Mouse (Mus musculus): ENCODE measurements at regions not wholly inside any gene's neighbourhood (a gene's known extent, or its start where the extent isn't known, plus 50 kb on each side); places are given as distances from the start of the nearest gene placed in this dataset.
A peak's percentile ranks its signal among the peaks of the same experiment; 100 is the strongest.

DNA sequence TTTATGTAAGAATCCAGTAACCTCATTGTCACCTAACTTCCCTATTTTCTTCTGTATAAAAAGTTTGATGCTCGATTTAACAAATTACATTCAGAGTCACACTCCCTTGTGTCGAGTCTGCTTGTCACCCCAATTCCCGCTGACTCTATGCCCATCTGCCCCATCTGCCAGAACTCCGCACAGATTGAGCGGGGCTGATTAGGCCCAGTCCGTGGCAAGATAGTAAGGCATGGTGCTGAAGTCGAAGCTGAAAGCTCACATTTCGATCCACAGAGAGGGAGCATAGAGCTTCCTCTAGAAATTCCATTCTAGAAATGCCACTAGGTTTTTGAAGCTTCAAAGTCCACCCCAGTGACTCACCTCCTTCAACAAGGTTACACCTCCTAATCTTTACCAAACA is 210.7 kb upstream of the Akirin2 start:
- no peak overlapping the region for H3K4me2 ChIP-seq (replicated peaks; ENCODE audit: low read depth, low read length)
- TF ChIP-seq CTCF (IDR thresholded peaks at IDR 0.05) (no peak), EP300 (IDR thresholded peaks at IDR 0.05) (no peak)
- H3K9ac ChIP-seq (replicated peaks; ENCODE audit: low read depth), result no peak overlapping the region
- no peaks in the 10 kb centered on the region for H3K36me3 ChIP-seq (ENCODE audit: insufficient read depth, low read length)
- no peaks in the 10 kb centered on the region for H3K27me3 ChIP-seq (replicated peaks; ENCODE audit: insufficient read depth, low read length)
- H3K4me1 ChIP-seq (ENCODE audit: insufficient read depth, low read depth, low read length), result no peaks in the 10 kb centered on the region
- H3K4me3 ChIP-seq (ENCODE audit: low read depth, low read length), result no peak overlapping the region
- no peaks in the 10 kb centered on the region for H3K9me3 ChIP-seq (ENCODE audit: low read length)
- 91% methylated on average over 8 of the region's 8 CpGs for WGBS
- H3K27ac ChIP-seq (ENCODE audit: low read length), result no peak overlapping the region
- no peak for DNase-seq (ENCODE audit: low spot score)
- ATAC-seq, result no peak

DNA sequence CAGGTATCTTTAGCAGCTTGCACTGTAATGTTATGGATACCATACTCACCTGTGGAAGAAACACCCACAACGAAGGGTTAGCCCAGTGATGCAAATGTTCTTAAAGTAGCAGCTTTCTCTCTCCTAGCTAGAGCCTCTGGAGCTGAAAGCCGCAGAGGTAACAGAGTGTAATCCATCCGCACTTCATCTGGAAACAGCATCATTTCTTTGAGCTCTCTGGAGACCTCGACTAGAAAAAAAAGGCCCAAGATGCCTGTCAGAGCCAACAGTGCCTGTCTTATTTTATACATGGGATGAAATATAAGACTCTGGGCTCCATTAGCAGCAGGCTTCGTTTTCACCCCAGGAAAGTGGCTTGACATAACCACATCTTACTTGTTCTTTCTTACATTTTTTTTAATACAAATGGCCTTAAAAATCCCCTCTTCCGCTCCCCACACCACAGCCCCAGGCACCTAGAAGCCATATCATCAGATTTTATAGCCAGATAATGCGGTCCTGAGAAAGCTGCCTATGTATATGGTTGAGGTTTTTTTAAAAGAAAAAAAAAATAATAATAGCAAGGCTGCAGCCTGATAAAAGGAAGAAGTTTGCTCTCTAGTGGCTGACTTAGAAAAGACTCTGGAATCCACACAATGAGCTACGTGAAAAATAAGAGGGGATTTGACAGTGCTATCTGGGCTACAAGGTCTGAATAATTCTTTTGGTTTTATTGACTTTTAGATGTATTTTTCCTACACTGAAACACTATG is 179.3 kb upstream of the Akirin2 start:
- TF ChIP-seq EP300 (IDR thresholded peaks at IDR 0.05) (no peak), CTCF (IDR thresholded peaks at IDR 0.05) (peak; percentile 47)
- Histone ChIP-seq H3K27ac (ENCODE audit: low read length) (no peak overlapping the region), H3K4me1 (ENCODE audit: insufficient read depth, low read depth, low read length) (no peaks in the 10 kb centered on the region), H3K27me3 (replicated peaks; ENCODE audit: insufficient read depth, low read length) (no peaks in the 10 kb centered on the region), H3K36me3 (ENCODE audit: insufficient read depth, low read length) (no peaks in the 10 kb centered on the region), H3K4me3 (ENCODE audit: low read depth, low read length) (no peak overlapping the region), H3K9ac (replicated peaks; ENCODE audit: low read depth) (no peak overlapping the region), H3K4me2 (replicated peaks; ENCODE audit: low read depth, low read length) (no peak overlapping the region), H3K9me3 (ENCODE audit: low read length) (no peaks in the 10 kb centered on the region)
- no peak for ATAC-seq
- 67% methylated on average over 8 of the region's 8 CpGs for WGBS
- DNase-seq (ENCODE audit: low spot score), result peak; percentile 17

DNA sequence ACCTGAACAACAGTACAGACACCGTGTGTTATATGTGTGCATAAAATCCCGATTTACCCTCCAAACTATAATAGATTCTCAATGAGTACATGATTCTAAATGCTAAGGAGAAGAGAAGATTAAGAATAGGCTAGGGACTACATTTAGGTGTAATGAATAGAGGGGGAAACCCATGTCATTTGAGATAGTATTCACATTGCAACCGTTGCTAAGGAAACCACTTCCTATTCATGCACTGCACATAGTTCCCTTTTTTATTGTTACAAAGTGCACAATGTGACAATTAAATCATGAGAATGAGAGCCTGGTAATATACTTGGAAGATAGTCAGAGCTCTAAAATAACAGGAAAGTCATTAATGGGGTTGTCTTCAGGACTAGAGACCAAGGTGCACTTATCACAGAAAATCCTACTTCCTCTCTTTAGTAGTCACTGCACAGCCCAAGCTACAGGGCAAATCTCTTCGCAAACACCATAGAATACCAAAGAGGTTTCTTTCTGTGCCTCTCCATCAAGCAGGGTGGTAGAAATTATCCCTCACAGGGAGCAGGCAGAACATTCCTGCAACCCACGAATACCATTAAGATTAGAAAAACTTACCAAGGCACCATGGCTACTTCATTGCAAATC is 164.3 kb upstream of the Akirin2 start:
- no peak for DNase-seq (ENCODE audit: low spot score)
- no peak for ATAC-seq
- TF ChIP-seq CTCF (IDR thresholded peaks at IDR 0.05), result no peak
- no peak for TF ChIP-seq EP300 (IDR thresholded peaks at IDR 0.05)
- Histone ChIP-seq H3K36me3 (ENCODE audit: insufficient read depth, low read length) (no peaks in the 10 kb centered on the region), H3K27me3 (replicated peaks; ENCODE audit: insufficient read depth, low read length) (no peaks in the 10 kb centered on the region), H3K27ac (ENCODE audit: low read length) (no peak overlapping the region), H3K9ac (replicated peaks; ENCODE audit: low read depth) (no peak overlapping the region), H3K9me3 (ENCODE audit: low read length) (no peaks in the 10 kb centered on the region; the same call in 1 of the 2 replicates), H3K4me2 (replicated peaks; ENCODE audit: low read depth, low read length) (no peak overlapping the region), H3K4me1 (ENCODE audit: insufficient read depth, low read depth, low read length) (no peaks in the 10 kb centered on the region), H3K4me3 (ENCODE audit: low read depth, low read length) (no peak overlapping the region)
- 85% methylated on average over 5 of the region's 5 CpGs for WGBS

DNA sequence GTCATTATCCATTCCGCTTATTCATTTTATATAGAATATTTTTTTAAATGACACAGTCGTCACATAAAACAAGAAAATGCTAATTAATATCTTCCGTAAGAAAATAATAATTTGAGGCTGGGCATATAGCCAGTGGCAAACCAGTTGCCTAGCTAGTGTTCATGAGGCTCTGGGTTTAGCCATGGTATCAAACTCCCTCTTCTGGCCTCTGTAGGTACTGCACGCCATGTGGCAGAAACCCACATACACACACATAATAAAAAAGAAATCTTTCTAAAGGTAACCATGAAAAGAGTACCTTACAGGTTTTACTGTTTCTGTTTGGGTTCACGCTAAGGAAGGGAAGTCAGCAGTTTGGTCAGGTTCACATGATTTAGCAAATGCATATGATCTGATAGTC is 159.2 kb upstream of the Akirin2 start:
- Histone ChIP-seq H3K9me3 (ENCODE audit: low read length) (no peaks in the 10 kb centered on the region; the same call in 1 of the 2 replicates), H3K36me3 (ENCODE audit: insufficient read depth, low read length) (no peaks in the 10 kb centered on the region), H3K4me2 (replicated peaks; ENCODE audit: low read depth, low read length) (no peak overlapping the region), H3K27me3 (replicated peaks; ENCODE audit: insufficient read depth, low read length) (no peaks in the 10 kb centered on the region), H3K4me3 (ENCODE audit: low read depth, low read length) (no peak overlapping the region), H3K9ac (replicated peaks; ENCODE audit: low read depth) (no peak overlapping the region), H3K27ac (ENCODE audit: low read length) (no peak overlapping the region), H3K4me1 (ENCODE audit: insufficient read depth, low read depth, low read length) (no peaks in the 10 kb centered on the region)
- DNase-seq (ENCODE audit: low spot score) (no peak), ATAC-seq (no peak)
- no peak for TF ChIP-seq EP300 (IDR thresholded peaks at IDR 0.05)
- no peak for TF ChIP-seq CTCF (IDR thresholded peaks at IDR 0.05)
- 93% methylated on average over 5 of the region's 5 CpGs for WGBS

DNA sequence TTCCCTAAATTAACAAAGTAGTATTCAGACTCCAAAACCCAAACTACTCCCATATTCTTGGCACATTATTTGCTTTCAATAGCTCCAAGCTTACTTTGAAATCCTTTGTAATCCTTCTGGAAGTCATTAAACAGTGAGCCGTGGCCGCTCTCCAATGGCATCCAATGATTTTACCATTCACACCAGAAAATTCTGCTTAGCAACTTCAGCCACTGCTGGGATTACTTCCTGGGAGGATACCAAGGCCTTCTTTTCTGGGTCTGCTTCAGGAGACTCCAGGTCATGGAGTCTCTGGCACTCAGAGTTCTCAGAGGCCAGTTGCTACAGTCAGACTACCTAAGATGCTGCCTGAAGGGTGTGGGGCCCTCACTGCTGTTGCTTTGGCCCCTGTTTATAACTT is 147.7 kb upstream of the Akirin2 start:
- Histone ChIP-seq H3K4me1 (ENCODE audit: insufficient read depth, low read depth, low read length) (no peaks in the 10 kb centered on the region), H3K27me3 (replicated peaks; ENCODE audit: insufficient read depth, low read length) (no peaks in the 10 kb centered on the region), H3K4me2 (replicated peaks; ENCODE audit: low read depth, low read length) (no peak overlapping the region), H3K9me3 (ENCODE audit: low read length) (no peaks in the 10 kb centered on the region), H3K9ac (replicated peaks; ENCODE audit: low read depth) (no peak overlapping the region), H3K4me3 (ENCODE audit: low read depth, low read length) (no peak overlapping the region), H3K36me3 (ENCODE audit: insufficient read depth, low read length) (no peaks in the 10 kb centered on the region), H3K27ac (ENCODE audit: low read length) (no peak overlapping the region)
- DNase-seq (ENCODE audit: low spot score), result no peak
- no peak for ATAC-seq
- TF ChIP-seq CTCF (IDR thresholded peaks at IDR 0.05) (no peak), EP300 (IDR thresholded peaks at IDR 0.05) (no peak)
- 88% methylated on average over 2 of the region's 2 CpGs for WGBS

DNA sequence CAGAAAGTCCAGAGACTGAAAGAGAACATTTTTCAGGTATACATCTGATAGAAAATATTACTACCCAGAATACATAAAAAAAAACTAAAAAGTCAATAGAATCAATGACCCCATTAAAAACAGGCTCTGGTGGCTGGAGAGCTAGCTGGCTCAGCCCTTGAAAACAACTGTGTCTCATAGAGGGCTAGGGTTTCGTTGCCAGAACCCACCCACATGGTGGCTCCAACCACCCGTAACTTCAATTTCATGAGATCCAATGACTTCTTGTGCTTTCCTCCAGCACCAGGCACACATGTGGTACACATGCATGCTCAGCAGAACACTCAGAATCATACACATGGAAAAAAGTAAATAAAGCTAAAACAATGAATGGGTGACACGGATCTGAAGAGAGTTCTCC is 143.6 kb upstream of the Akirin2 start:
- Histone ChIP-seq H3K9ac (replicated peaks; ENCODE audit: low read depth) (no peak overlapping the region), H3K36me3 (ENCODE audit: insufficient read depth, low read length) (no peaks in the 10 kb centered on the region), H3K4me3 (ENCODE audit: low read depth, low read length) (no peak overlapping the region), H3K4me1 (ENCODE audit: insufficient read depth, low read depth, low read length) (no peaks in the 10 kb centered on the region), H3K27ac (ENCODE audit: low read length) (no peak overlapping the region), H3K27me3 (replicated peaks; ENCODE audit: insufficient read depth, low read length) (no peaks in the 10 kb centered on the region), H3K9me3 (ENCODE audit: low read length) (no peaks in the 10 kb centered on the region), H3K4me2 (replicated peaks; ENCODE audit: low read depth, low read length) (no peak overlapping the region)
- ATAC-seq (no peak), DNase-seq (ENCODE audit: low spot score) (no peak)
- TF ChIP-seq CTCF (IDR thresholded peaks at IDR 0.05) (no peak), EP300 (IDR thresholded peaks at IDR 0.05) (no peak)
- 76% methylated on average over 3 of the region's 3 CpGs for WGBS
